Mouse (Mus musculus) lung, adult 2 months (tissue): ENCODE data around the gene Plekhf1.

Experiments used
- CTCF ChIP-seq: fragments of 200-500 bp; IDR thresholded peaks from 2 replicates; pipeline ENCODE4 v1.5.1; 2011; ENCODE audit warnings: mild to moderate bottlenecking, low read length, control low read depth; ENCODE audit not compliant: insufficient read depth
- POLR2A ChIP-seq: fragments of 200-500 bp; IDR thresholded peaks from 2 replicates; pipeline ENCODE4 v1.6.1; 2011; ENCODE audit warnings: low read depth, mild to moderate bottlenecking, control low read depth, low read length, borderline replicate concordance; ENCODE audit errors: extremely low read depth

- no peak for TF ChIP-seq CTCF
- no peak for TF ChIP-seq POLR2A
Measured at GRCm38 (mm10) chr7:38217417-38218171, 10.2 kb downstream of the Plekhf1 start.
